Mouse (Mus musculus) kidney, adult 2 months (tissue): ENCODE measurements around the gene Anxa11.

Source experiments
- CTCF ChIP-seq: fragments of 200-500 bp; conservative IDR thresholded peaks from 2 replicates; pipeline ENCODE4 v1.5.1; 2011; ENCODE audit warnings: low read depth, mild to moderate bottlenecking, control low read depth, low read length, moderate library complexity, mixed read lengths; ENCODE audit not compliant: insufficient read depth, insufficient read length
- POLR2A ChIP-seq: fragments of 200-500 bp; IDR thresholded peaks from one replicate; pipeline ENCODE4 v1.6.1; 2011; ENCODE audit warnings: low read depth, low read length, control low read depth

GRCm38 (mm10) chr14:25852121-25852561, 10.2 kb downstream of the Anxa11 start:
- TF ChIP-seq CTCF = no peak
- TF ChIP-seq POLR2A = no peak
